Mouse (Mus musculus) liver, embryonic 14.5 days (tissue): ENCODE data around the gene Sorcs1.

Experiments used
- CTCF ChIP-seq: IDR thresholded peaks from 2 replicates; pipeline ENCODE4 v1.5.1; 2016; ENCODE audit warnings: antibody characterized with exemption, low read depth, control low read depth
- EP300 ChIP-seq: IDR thresholded peaks from 2 replicates; pipeline ENCODE4 v1.6.1; 2016; ENCODE audit warnings: antibody characterized with exemption, low read depth

GRCm38 (mm10) chr19:50464811-50465210 lies 213.6 kb downstream of the Sorcs1 start:
- TF ChIP-seq CTCF (no peak), EP300 (no peak)
